26 mouse cellular contexts compared by ENCODE assay signal in genomic region chr9:15297112-15297511, GRCm38 (mm10). TPM values are rescaled to one million over a fixed set of nuclear protein-coding genes. Genes with fewer than 3 reads are reported as not detected.
"Had no signal": no experiment of that assay in that cellular context is flagged by ENCODE, and none has a peak within 500 bp of the region (broad histone marks: within the 10 kb centered on the region; RNA-seq: fewer than 3 reads in every experiment).

No protein-coding gene starts in this region.

- H3K4me3 ChIP-seq: gastrocnemius, adult 2 months; heart, embryonic 10.5 days; heart, embryonic 12.5 days; hindbrain, embryonic 10.5 days; hindbrain, embryonic 12.5 days; intestine, embryonic 15.5 days; layer of hippocampus, adult 2 months; left cerebral cortex, adult 2 months; limb, embryonic 10.5 days; limb, embryonic 12.5 days; liver, embryonic 13.5 days; liver, embryonic 15.5 days had no signal

- DNase-seq: gastrocnemius, adult 2 months; gastrocnemius, postnatal 10 days; gastrocnemius, postnatal 25 days; heart, adult 18-20 months; heart, postnatal 10 days; heart, postnatal 4 days; kidney, adult 2 months; kidney, adult 9 months; kidney, postnatal 14 days; kidney, postnatal 4 days; liver, embryonic 13.5 days had no signal

- H3K36me3 ChIP-seq: hindbrain, embryonic 10.5 days; hindbrain, embryonic 12.5 days; intestine, embryonic 15.5 days; limb, embryonic 10.5 days had no signal

- ATAC-seq: hindbrain, embryonic 16.5 days; inflammation-experienced regulatory T-cells, adult 6 months; intestine, embryonic 15.5 days; intestine, postnatal 0 days had no signal

- H3K9ac ChIP-seq: heart, embryonic 12.5 days; hindbrain, embryonic 12.5 days; hindbrain, embryonic 14.5 days; intestine, embryonic 15.5 days; limb, embryonic 12.5 days; liver, embryonic 13.5 days; liver, embryonic 15.5 days had no signal

- H3K4me1 ChIP-seq: heart, embryonic 10.5 days; heart, embryonic 12.5 days; hindbrain, embryonic 10.5 days; hindbrain, embryonic 12.5 days; intestine, embryonic 15.5 days; liver, embryonic 15.5 days had no signal

- H3K4me2 ChIP-seq: heart, embryonic 12.5 days; hindbrain, embryonic 12.5 days; hindbrain, embryonic 14.5 days; intestine, embryonic 15.5 days; limb, embryonic 12.5 days; liver, embryonic 11.5 days; liver, embryonic 13.5 days; liver, embryonic 15.5 days had no signal

- H3K9me3 ChIP-seq: heart, embryonic 10.5 days; heart, embryonic 12.5 days; hindbrain, embryonic 10.5 days; hindbrain, embryonic 12.5 days; intestine, embryonic 15.5 days; limb, embryonic 10.5 days; limb, embryonic 12.5 days; liver, embryonic 13.5 days; liver, embryonic 15.5 days had no signal

- H3K27me3 ChIP-seq: heart, embryonic 12.5 days; hindbrain, embryonic 12.5 days; intestine, embryonic 15.5 days; limb, embryonic 12.5 days; liver, embryonic 13.5 days; liver, embryonic 15.5 days had no signal

- H3K27ac ChIP-seq: gastrocnemius, adult 2 months; heart, embryonic 10.5 days; hindbrain, embryonic 10.5 days; hindbrain, embryonic 12.5 days; hindbrain, embryonic 14.5 days; intestine, embryonic 15.5 days; layer of hippocampus, adult 2 months; left cerebral cortex, adult 2 months; limb, embryonic 10.5 days; limb, embryonic 12.5 days; liver, embryonic 13.5 days; liver, embryonic 15.5 days had no signal

RNA-seq across cellular contexts. Expression of gene Vstm5, which starts 58.3 kb away (rescaled TPM):
- polyA plus RNA-seq: inflammation-experienced regulatory T-cells, adult 6 months had no signal
